9 mouse cellular contexts compared by ENCODE assay signal in genomic region chr13:43199749-43200148, GRCm38 (mm10). TPM values are rescaled to one million over a fixed set of nuclear protein-coding genes. Genes with fewer than 3 reads are reported as not detected.
DNase-seq lines count a peak whose midpoint lies in the region; ATAC-seq and TF ChIP-seq lines count a peak whose summit lies in the region.
"Had no signal": no experiment of that assay in that cellular context is flagged by ENCODE, and none has a peak within 500 bp of the region (broad histone marks: within the 10 kb centered on the region; RNA-seq: fewer than 3 reads in every experiment).

No protein-coding gene starts in this region.

- no peak for ATAC-seq in kidney, postnatal 0 days (replicated peaks; ENCODE audit: low FRiP score, low read depth)
- ATAC-seq in kidney, embryonic 14.5 days (ENCODE audit: low FRiP score, low TSS enrichment) = no peak
- peak; percentile 70 for ATAC-seq in CD4-positive, CD25-positive, alpha-beta regulatory T cell, adult 4 months

- H3K36me3 ChIP-seq in kidney, postnatal 0 days (ENCODE audit: insufficient read depth, low read length) = no peaks in the 10 kb centered on the region
- H3K36me3 ChIP-seq in kidney, embryonic 14.5 days (ENCODE audit: control insufficient read depth, insufficient read depth, low read length) = no peaks in the 10 kb centered on the region
- H3K36me3 ChIP-seq: embryonic facial prominence, embryonic 12.5 days had no signal

- WGBS in kidney, postnatal 0 days = 77% methylated on average over 5 of the region's 5 CpGs
- 73% methylated on average over 5 of the region's 5 CpGs for WGBS in kidney, embryonic 14.5 days

- H3K4me1 ChIP-seq in kidney, postnatal 0 days (replicated peaks; ENCODE audit: insufficient read depth, low read length) = 0 out of 2 replicates have a peak, but pooled peaks cover 5% of the 10 kb centered on the region
- H3K4me1 ChIP-seq in kidney, embryonic 14.5 days (ENCODE audit: control insufficient read depth, insufficient read depth, low read length) = peaks cover 5% of the 10 kb centered on the region; the same call in 1 of the 2 replicates
- H3K4me1 ChIP-seq: embryonic facial prominence, embryonic 12.5 days had no signal

- no peak overlapping the region for H3K9ac ChIP-seq in kidney, postnatal 0 days (ENCODE audit: low read depth, low read length)
- H3K9ac ChIP-seq in kidney, embryonic 14.5 days (ENCODE audit: low read depth, low read length) = no peak overlapping the region
- H3K9ac ChIP-seq: embryonic facial prominence, embryonic 12.5 days had no signal

- peak; percentile 62 for TF ChIP-seq CTCF in kidney, postnatal 0 days (IDR thresholded peaks at IDR 0.05; ENCODE audit: low read depth)

- DNase-seq in kidney, postnatal 0 days (ENCODE audit: low spot score) = no peak
- DNase-seq in ZHBTc4 (ENCODE audit: low read depth, low spot score) = peak; percentile 82
- DNase-seq in kidney, postnatal 10 days = peak; percentile 72
- peak; percentile 56 to 68 for DNase-seq in spleen, postnatal 36 days (ENCODE audit: low spot score in 2 of 2)
- DNase-seq in left cerebral cortex, adult 11 months (ENCODE audit: low spot score) = no peak
- DNase-seq in ovary, postnatal 10 days (ENCODE audit: low spot score) = no peak

- H3K27ac ChIP-seq in kidney, postnatal 0 days = no peak overlapping the region
- H3K27ac ChIP-seq in kidney, embryonic 14.5 days (ENCODE audit: low read depth, low read length) = no peak overlapping the region
- H3K27ac ChIP-seq: embryonic facial prominence, embryonic 12.5 days had no signal

- no peaks in the 10 kb centered on the region for H3K27me3 ChIP-seq in kidney, postnatal 0 days (ENCODE audit: insufficient read depth, low read length)
- H3K27me3 ChIP-seq in kidney, embryonic 14.5 days (ENCODE audit: control insufficient read depth, insufficient read depth, low read length) = 0 out of 2 replicates have a peak, but pooled peaks cover 2% of the 10 kb centered on the region
- H3K27me3 ChIP-seq: embryonic facial prominence, embryonic 12.5 days had no signal

- no peak overlapping the region for H3K4me2 ChIP-seq in kidney, postnatal 0 days (ENCODE audit: low read length)
- H3K4me2 ChIP-seq in kidney, embryonic 14.5 days (replicated peaks; ENCODE audit: low read depth, low read length) = no peak overlapping the region
- H3K4me2 ChIP-seq: embryonic facial prominence, embryonic 12.5 days had no signal

- no peak overlapping the region for H3K4me3 ChIP-seq in kidney, postnatal 0 days (replicated peaks; ENCODE audit: low read depth, low read length)
- H3K4me3 ChIP-seq in kidney, embryonic 14.5 days (ENCODE audit: low read length) = no peak overlapping the region
- H3K4me3 ChIP-seq: embryonic facial prominence, embryonic 12.5 days had no signal

- no peaks in the 10 kb centered on the region for H3K9me3 ChIP-seq in kidney, postnatal 0 days (replicated peaks; ENCODE audit: low read length)
- no peaks in the 10 kb centered on the region for H3K9me3 ChIP-seq in kidney, embryonic 14.5 days (ENCODE audit: control insufficient read depth, low read length)
- H3K9me3 ChIP-seq: embryonic facial prominence, embryonic 12.5 days had no signal

RNA-seq across cellular contexts. Expression of gene Tbc1d7, which starts 28.4 kb away (rescaled TPM):
- polyA plus RNA-seq in kidney, postnatal 0 days (2015; fragmentation: Nextera tagmentation; extraction: Ambion mirVana) = 51.9 and 52.0 TPM in 2 replicates
- 61.1 and 64.8 TPM in 2 replicates for polyA plus RNA-seq in kidney, embryonic 14.5 days (2014; fragmentation: Nextera tagmentation; extraction: Ambion mirVana)
- polyA plus RNA-seq in CD4-positive, CD25-positive, alpha-beta regulatory T cell, adult 4 months (2017; shearing (Covaris generic)) = 10 to 100 TPM in 1 of 2 experiments, 1 to 10 TPM in 1; 9.8 to 16.0 TPM

Comparison
In these comparisons a context has a peak if more than half of its experiments do, and no peak if none do; other contexts are left out.
1. DNase-seq: peak in ZHBTc4 (single experiment), kidney, postnatal 10 days (single experiment) and spleen, postnatal 36 days (2 of 2); none in kidney, postnatal 0 days (single experiment), left cerebral cortex, adult 11 months (single experiment) and ovary, postnatal 10 days (single experiment).